15 mouse cellular contexts compared by ENCODE assay signal in the genomic region with DNA sequence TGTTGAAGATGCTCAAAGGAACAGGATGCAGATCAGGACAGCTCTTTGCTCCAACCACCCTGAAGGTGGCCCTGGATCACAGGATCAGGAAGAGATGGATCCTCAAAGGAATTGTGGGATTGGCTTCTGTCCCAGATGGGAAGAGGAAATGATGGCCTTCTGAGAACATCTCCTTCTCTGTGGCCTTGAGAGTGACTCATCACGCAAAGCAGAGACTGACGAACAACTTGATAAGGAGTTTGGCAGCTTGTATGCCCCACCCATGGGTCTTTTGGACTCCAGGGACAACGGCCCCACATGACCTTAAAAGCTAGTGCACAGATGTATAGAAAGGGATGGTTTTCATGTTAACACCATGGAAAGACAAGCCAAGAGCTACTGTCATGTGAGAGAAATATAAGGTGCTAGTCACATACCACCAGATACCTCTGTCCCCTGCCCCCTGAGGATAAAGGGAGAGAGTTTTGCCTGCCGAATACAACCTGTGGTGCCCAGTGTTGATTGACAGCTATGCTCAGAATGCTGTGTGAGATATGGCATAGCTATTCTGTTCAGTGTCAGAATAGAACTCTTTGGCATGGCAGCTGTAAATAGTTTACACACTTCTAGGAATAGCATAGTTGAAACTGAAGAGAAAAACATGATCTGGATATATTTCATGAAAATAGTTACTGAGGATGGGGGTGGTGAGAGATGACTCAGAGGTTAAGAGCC.
DNase-seq lines count a peak whose midpoint lies in the region; ATAC-seq and TF ChIP-seq lines count a peak whose summit lies in the region.
"Had no signal": no experiment of that assay in that cellular context is flagged by ENCODE, and none has a peak within 500 bp of the region (broad histone marks: within the 10 kb centered on the region; RNA-seq: fewer than 3 reads in every experiment).

No protein-coding gene starts in this region.

- no peaks in the 10 kb centered on the region for H3K4me1 ChIP-seq in kidney, embryonic 14.5 days (ENCODE audit: control insufficient read depth, insufficient read depth, low read length)
- peaks cover 19% of the 10 kb centered on the region; the same call in 1 of the 2 replicates for H3K4me1 ChIP-seq in heart, postnatal 0 days (ENCODE audit: control insufficient read depth, insufficient read depth)
- peaks cover 27% of the 10 kb centered on the region for H3K4me1 ChIP-seq in limb, embryonic 10.5 days
- H3K4me1 ChIP-seq: liver, embryonic 12.5 days had no signal

- no peak overlapping the region for H3K9ac ChIP-seq in kidney, embryonic 14.5 days (ENCODE audit: low read depth, low read length)
- H3K9ac ChIP-seq in heart, postnatal 0 days (replicated peaks; ENCODE audit: low read depth, low read length): no peak overlapping the region
- H3K9ac ChIP-seq: liver, embryonic 12.5 days; stomach, embryonic 15.5 days had no signal

- H3K27ac ChIP-seq in kidney, embryonic 14.5 days (ENCODE audit: low read depth, low read length): no peak overlapping the region
- peak overlapping the region; percentile 39 for H3K27ac ChIP-seq in heart, postnatal 0 days (ENCODE audit: low read depth)
- H3K27ac ChIP-seq in limb, embryonic 10.5 days: no peak overlapping the region
- H3K27ac ChIP-seq: hindbrain, embryonic 10.5 days; left cerebral cortex, adult 2 months; liver, embryonic 12.5 days; stomach, embryonic 15.5 days had no signal

- WGBS in kidney, embryonic 14.5 days: 81% methylated on average over 4 of the region's 4 CpGs
- WGBS in heart, postnatal 0 days: 11% methylated on average over 4 of the region's 4 CpGs
- 88% methylated on average over 4 of the region's 4 CpGs for WGBS in limb, embryonic 10.5 days

- no peak for TF ChIP-seq EP300 in heart, postnatal 0 days (IDR thresholded peaks at IDR 0.05; ENCODE audit: low read depth)

- no peaks in the 10 kb centered on the region for H3K36me3 ChIP-seq in kidney, embryonic 14.5 days (ENCODE audit: control insufficient read depth, insufficient read depth, low read length)
- H3K36me3 ChIP-seq in heart, postnatal 0 days (replicated peaks; ENCODE audit: control insufficient read depth, insufficient read depth, low read length): no peaks in the 10 kb centered on the region
- no peaks in the 10 kb centered on the region for H3K36me3 ChIP-seq in limb, embryonic 10.5 days
- H3K36me3 ChIP-seq: hindbrain, embryonic 10.5 days; liver, embryonic 12.5 days; stomach, embryonic 15.5 days had no signal

- no peak overlapping the region for H3K4me3 ChIP-seq in kidney, embryonic 14.5 days (ENCODE audit: low read length)
- H3K4me3 ChIP-seq in heart, postnatal 0 days (ENCODE audit: low read depth, low read length): no peak overlapping the region
- H3K4me3 ChIP-seq in limb, embryonic 10.5 days: no peak overlapping the region
- H3K4me3 ChIP-seq: erythroblast, embryonic 14.5 days; hindbrain, embryonic 10.5 days; left cerebral cortex, adult 2 months; liver, embryonic 12.5 days; stomach, embryonic 15.5 days had no signal

- no peak for ATAC-seq in kidney, embryonic 14.5 days (ENCODE audit: low FRiP score, low TSS enrichment)
- ATAC-seq in heart, postnatal 0 days (ENCODE audit: insufficient read depth, low read depth): peak; percentile 81
- ATAC-seq: intestine, postnatal 0 days; liver, embryonic 12.5 days had no signal

- no peaks in the 10 kb centered on the region for H3K27me3 ChIP-seq in kidney, embryonic 14.5 days (ENCODE audit: control insufficient read depth, insufficient read depth, low read length)
- no peaks in the 10 kb centered on the region for H3K27me3 ChIP-seq in heart, postnatal 0 days (ENCODE audit: control insufficient read depth, insufficient read depth, low read length)
- H3K27me3 ChIP-seq in limb, embryonic 10.5 days (ENCODE audit: low read depth, poor library complexity, severe bottlenecking): no peaks in the 10 kb centered on the region
- H3K27me3 ChIP-seq: liver, embryonic 12.5 days; stomach, embryonic 15.5 days had no signal

- H3K9me3 ChIP-seq in kidney, embryonic 14.5 days (ENCODE audit: control insufficient read depth, low read length): 0 out of 2 replicates have a peak, but pooled peaks cover 2% of the 10 kb centered on the region
- H3K9me3 ChIP-seq in heart, postnatal 0 days (replicated peaks; ENCODE audit: control insufficient read depth, low read length): no peaks in the 10 kb centered on the region
- no peaks in the 10 kb centered on the region for H3K9me3 ChIP-seq in limb, embryonic 10.5 days (replicated peaks)
- H3K9me3 ChIP-seq: stomach, embryonic 15.5 days had no signal

- TF ChIP-seq CTCF in heart, postnatal 0 days (IDR thresholded peaks at IDR 0.05; ENCODE audit: low read depth): 0 out of 2 replicates have a peak, but pooled peaks have one; percentile 2

- H3K4me2 ChIP-seq in kidney, embryonic 14.5 days (replicated peaks; ENCODE audit: low read depth, low read length): no peak overlapping the region
- H3K4me2 ChIP-seq in heart, postnatal 0 days (ENCODE audit: low read depth, low read length): no peak overlapping the region
- H3K4me2 ChIP-seq: liver, embryonic 12.5 days; stomach, embryonic 15.5 days had no signal

- DNase-seq in kidney, adult 8-10 months: peak; percentile 34 to 38
- DNase-seq in 416B (ENCODE audit: low read depth) (peak; percentile 64), NIH3T3 (ENCODE audit: low read depth) (peak; percentile 74)
- no peak for DNase-seq in heart, postnatal 0 days (ENCODE audit: low spot score)
- no peak for DNase-seq in limb, embryonic 10.5 days (ENCODE audit: low spot score)
- DNase-seq in right cerebral cortex, adult 2 months (ENCODE audit: low spot score in 2 of 2): no peak
- DNase-seq: right cerebral cortex, postnatal 4 days; thymus, postnatal 4 days had no signal

Comparison
In these comparisons a context has a peak if more than half of its experiments do, and no peak if none do; other contexts are left out.
1. DNase-seq: peak in kidney, adult 8-10 months (2 of 2), 416B (single experiment) and NIH3T3 (single experiment); none in heart, postnatal 0 days (single experiment), limb, embryonic 10.5 days (single experiment) and right cerebral cortex, adult 2 months (0 of 2).